Mouse (Mus musculus) brain, embryonic 14.5 days (tissue): ENCODE measurements around the gene Adh6b. TPM values are rescaled to one million over a fixed set of nuclear protein-coding genes. Genes with fewer than 3 reads are reported as not detected.
"Not testable (repeated sequence)": the region's sequence is repeated elsewhere in the genome, so short reads cannot be mapped to it uniquely, and the experiment has no call there.

ENCODE experiments used
- DNase-seq: peaks from one replicate; pipeline ENCODE4 v3.0.0-alpha.2; 2011; ENCODE audit warnings: low read depth
- CTCF ChIP-seq: fragments of 200-500 bp; IDR thresholded peaks from 2 replicates; pipeline ENCODE4 v1.5.1; 2012; ENCODE audit warnings: inconsistent platforms, mild to moderate bottlenecking, moderate library complexity, borderline replicate concordance; ENCODE audit not compliant: insufficient read depth, insufficient read length; ENCODE audit errors: extremely low read depth
- POLR2A ChIP-seq: fragments of 200-500 bp; IDR thresholded peaks from 2 replicates; pipeline ENCODE4 v1.6.1; 2012; ENCODE audit warnings: mild to moderate bottlenecking, inconsistent platforms, borderline replicate concordance; ENCODE audit not compliant: poor library complexity, insufficient read depth, insufficient read length, severe bottlenecking; ENCODE audit errors: extremely low read depth
- polyA plus RNA-seq: library from polyadenylated mRNA; depleted of rRNA; stranded (reverse); fragments of >200 nt; gene quantifications from 2 replicates; pipeline ENCODE4 v1.2.3, GENCODE M21; 2012

Gene Adh6b
- polyA plus RNA-seq, 1 experiment, result 0.27 TPM

- TF ChIP-seq POLR2A (no peak), CTCF (no peak)
- no peak for DNase-seq
Measured at GRCm38 (mm10) chr3:138325466-138325865, 16.1 kb upstream of the Adh6b start.

DNA sequence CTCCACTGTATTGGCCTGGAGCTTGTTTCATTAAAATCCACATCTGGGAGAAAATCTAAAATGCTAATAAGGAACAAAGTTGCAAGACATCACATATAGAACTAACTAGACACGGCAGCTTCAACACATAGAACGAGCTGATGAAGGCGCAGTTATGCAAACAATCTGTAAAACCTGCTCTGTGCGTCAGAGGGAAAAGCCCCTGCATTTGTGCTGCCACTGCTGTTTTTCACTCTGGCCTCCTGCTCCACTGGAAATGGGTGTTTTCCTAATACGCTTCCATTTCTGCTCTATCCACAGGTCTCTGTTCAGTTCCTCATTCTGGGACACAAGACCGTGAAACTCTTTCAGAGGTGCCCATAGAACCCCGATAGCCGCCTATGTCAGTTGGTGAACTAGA, 7.7 kb upstream of the Adh6b start:
- DNase-seq, result no peak
- no peak for TF ChIP-seq POLR2A
- no peak for TF ChIP-seq CTCF

- TF ChIP-seq CTCF (no peak), POLR2A (no peak)
- DNase-seq, result no peak
Measured at GRCm38 (mm10) chr3:138334320-138334719, 7.3 kb upstream of the Adh6b start.

GRCm38 (mm10) chr3:138335566-138335965, 6.0 kb upstream of the Adh6b start:
- TF ChIP-seq CTCF (no peak), POLR2A (no peak)
- DNase-seq, result no peak

DNA sequence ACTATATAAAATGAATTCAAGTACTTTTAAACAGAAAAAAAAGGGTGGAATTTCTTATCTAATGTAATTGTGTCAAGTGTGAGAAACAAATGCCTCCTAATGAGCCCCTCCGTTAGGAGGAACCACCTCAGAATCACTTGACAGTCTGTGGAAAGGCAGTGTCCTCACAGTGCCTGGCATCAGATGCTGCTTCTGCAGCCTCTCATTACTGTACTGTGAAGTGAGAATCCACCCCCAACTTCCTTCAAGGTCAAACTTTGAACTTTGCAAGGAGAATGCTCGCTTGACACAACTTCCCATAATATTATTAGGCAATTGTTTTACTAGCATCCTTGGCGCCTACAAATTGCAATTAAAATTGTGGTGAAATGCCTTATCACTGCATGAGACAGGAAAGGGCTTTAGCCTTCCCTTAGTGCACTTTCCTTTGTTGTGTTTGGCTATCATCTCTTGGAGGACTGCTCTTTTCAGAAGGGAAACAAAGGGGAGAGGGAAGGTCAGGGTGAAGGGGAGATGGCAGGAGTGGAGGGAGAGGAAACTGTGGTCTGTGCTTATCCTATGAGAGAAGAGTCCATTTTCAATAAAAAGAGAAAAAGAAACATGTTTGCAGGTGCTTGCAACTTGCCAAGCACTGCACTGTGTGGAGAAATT, 5.3 kb upstream of the Adh6b start:
- no peak for DNase-seq

GRCm38 (mm10) chr3:138347041-138347440, 5.5 kb downstream of the Adh6b start:
- TF ChIP-seq CTCF (no peak), POLR2A (no peak)

More for the DNA sequence above, 5.3 kb upstream of the Adh6b start:
- no peak for TF ChIP-seq POLR2A
- no peak for TF ChIP-seq CTCF

GRCm38 (mm10) chr3:138352012-138352809, 10.6 kb downstream of the Adh6b start:
- TF ChIP-seq CTCF, result no peak
- no peak for TF ChIP-seq POLR2A
- no peak for DNase-seq

More at GRCm38 (mm10) chr3:138347041-138347440, 5.5 kb downstream of the Adh6b start:
- peak; percentile 9 for DNase-seq

GRCm38 (mm10) chr3:138358856-138359255, 17.3 kb downstream of the Adh6b start:
- no peak for DNase-seq
- no peak for TF ChIP-seq POLR2A
- no peak for TF ChIP-seq CTCF

GRCm38 (mm10) chr3:138360721-138361120, 19.1 kb downstream of the Adh6b start:
- DNase-seq, result no peak
- TF ChIP-seq POLR2A (no peak), CTCF (no peak)

DNA sequence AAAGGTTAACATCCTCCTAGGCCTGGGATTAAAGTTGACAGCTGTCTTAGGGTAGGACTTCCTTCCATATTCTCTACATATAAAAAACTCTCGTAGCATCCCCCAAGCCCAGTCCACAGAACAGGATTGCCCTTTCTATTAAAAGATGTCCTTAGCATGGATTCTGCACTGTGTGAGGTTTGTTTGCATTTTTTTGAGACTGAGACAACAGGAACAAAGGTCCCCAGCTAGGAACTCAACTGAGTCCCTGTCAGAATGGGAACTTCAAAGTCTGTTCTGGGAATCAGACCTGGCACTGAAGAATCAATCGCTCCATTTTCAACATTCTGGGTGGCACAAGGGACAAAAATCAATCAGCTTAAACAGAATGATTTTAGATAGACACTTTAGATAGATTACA, 21.3 kb downstream of the Adh6b start:
- TF ChIP-seq POLR2A, result no peak
- TF ChIP-seq CTCF, result no peak

DNA sequence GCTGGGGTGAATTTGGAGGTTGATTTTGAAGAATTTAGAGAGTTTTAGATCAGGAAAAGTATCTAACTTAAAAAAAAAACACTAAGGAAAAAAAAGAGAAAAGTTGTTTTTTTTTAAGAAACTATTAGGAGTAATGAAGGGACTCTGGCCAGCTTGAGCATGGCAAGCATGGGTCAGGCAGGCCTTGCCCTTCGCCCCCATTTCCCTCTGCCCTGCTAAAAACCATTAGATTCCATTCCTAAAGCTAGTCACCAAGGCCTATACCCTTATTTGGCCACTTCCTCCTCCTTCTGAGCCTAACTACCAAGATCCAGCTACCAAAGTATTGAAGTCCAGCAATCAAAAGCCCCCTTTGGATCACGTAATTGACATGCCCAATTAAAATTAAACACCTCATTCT, 24.6 kb downstream of the Adh6b start:
- no peak for DNase-seq
- no peak for TF ChIP-seq CTCF

More for the DNA sequence above, 21.3 kb downstream of the Adh6b start:
- no peak for DNase-seq

DNA sequence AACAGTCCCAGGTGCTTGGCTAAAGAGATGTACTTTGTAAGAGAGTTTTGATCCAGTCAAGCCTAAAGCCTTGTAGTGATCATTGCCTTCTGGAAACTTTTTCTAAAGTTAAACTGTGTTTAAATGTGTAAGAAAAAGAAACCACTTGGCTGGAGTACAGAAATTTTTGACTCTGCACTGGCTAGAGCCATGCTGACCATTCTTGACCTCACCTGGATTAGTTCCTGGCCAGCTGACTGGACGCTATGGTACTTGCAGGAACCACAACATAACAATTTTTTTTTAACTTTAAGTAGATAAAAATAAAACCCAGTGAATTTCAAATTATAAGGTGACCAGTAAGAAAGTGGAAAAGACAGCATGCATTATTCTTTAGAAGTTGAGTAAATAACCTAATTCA, 28.0 kb downstream of the Adh6b start:
- TF ChIP-seq CTCF (no peak), POLR2A (no peak)
- DNase-seq, result no peak

- not testable (repeated sequence) for DNase-seq
Measured at GRCm38 (mm10) chr3:138370289-138370688, 28.7 kb downstream of the Adh6b start.
